Mouse (Mus musculus) heart, embryonic 11.5 days (tissue): ENCODE measurements around the gene Gm853. TPM values are rescaled to one million over a fixed set of nuclear protein-coding genes. Genes with fewer than 3 reads are reported as not detected.

Experiments used
- ATAC-seq: fragments of 200-750 bp; cut with Nextera tagmentation; replicated peaks from 2 replicates; pipeline ENCODE4 v1.8.0; 2017; ENCODE audit warnings: moderate library complexity; ENCODE audit not compliant: insufficient number of reproducible peaks, low FRiP score, low TSS enrichment
- H3K27ac ChIP-seq: fragments of 300-500 bp; sonication (generic); 2 replicates; pipeline ENCODE4 v1.5.1; 2014; ENCODE audit warnings: mild to moderate bottlenecking, low read depth, low read length
- H3K27me3 ChIP-seq: fragments of 300-500 bp; sonication (generic); 2 replicates; pipeline ENCODE4 v1.6.1; 2014; ENCODE audit warnings: mild to moderate bottlenecking, low read length, mixed read lengths; ENCODE audit not compliant: control insufficient read depth, insufficient read depth
- H3K36me3 ChIP-seq: fragments of 300-500 bp; sonication (generic); 2 replicates; pipeline ENCODE4 v1.6.1; 2014; ENCODE audit warnings: mild to moderate bottlenecking, low read length, moderate library complexity, mixed read lengths; ENCODE audit not compliant: control insufficient read depth, insufficient read depth
- H3K4me1 ChIP-seq: fragments of 300-500 bp; sonication (generic); 2 replicates; pipeline ENCODE4 v1.6.1; 2014; ENCODE audit warnings: low read length; ENCODE audit not compliant: control insufficient read depth, insufficient read depth
- H3K4me2 ChIP-seq: fragments of 300-500 bp; sonication (generic); 2 replicates; pipeline ENCODE4 v1.6.1; 2014; ENCODE audit warnings: mild to moderate bottlenecking, moderate library complexity
- H3K4me3 ChIP-seq: fragments of 300-500 bp; sonication (generic); 2 replicates; pipeline ENCODE4 v1.5.1; 2014; ENCODE audit warnings: low read depth, low read length
- H3K9ac ChIP-seq: fragments of 300-500 bp; sonication (generic); 2 replicates; pipeline ENCODE4 v1.6.1; 2014; ENCODE audit warnings: mild to moderate bottlenecking, low read depth, low read length, moderate library complexity
- H3K9me3 ChIP-seq: fragments of 300-500 bp; sonication (generic); replicated peaks from 2 replicates; pipeline ENCODE4 v1.6.1; 2016; ENCODE audit warnings: low read length; ENCODE audit not compliant: control insufficient read depth
- WGBS: fragments of 180-500 bp; shearing (Covaris S2); extraction: QIAGEN DNeasy Blood & Tissue Kit; methylation state at CpG from one replicate; pipeline ENCODE4 v1.1.7; 2014; ENCODE audit not compliant: insufficient replicate concordance; 5-methylcytosine and 5-hydroxymethylcytosine counted together
- polyA plus RNA-seq: library from polyadenylated mRNA; unstranded; fragments of >200 nt; fragmentation: Nextera tagmentation; extraction: Ambion mirVana; gene quantifications from 2 replicates; pipeline ENCODE4 v1.2.1, GENCODE M21; 2014

The Gm853 gene
- polyA plus RNA-seq, 1 experiment from 2014 or later: not detected

DNA sequence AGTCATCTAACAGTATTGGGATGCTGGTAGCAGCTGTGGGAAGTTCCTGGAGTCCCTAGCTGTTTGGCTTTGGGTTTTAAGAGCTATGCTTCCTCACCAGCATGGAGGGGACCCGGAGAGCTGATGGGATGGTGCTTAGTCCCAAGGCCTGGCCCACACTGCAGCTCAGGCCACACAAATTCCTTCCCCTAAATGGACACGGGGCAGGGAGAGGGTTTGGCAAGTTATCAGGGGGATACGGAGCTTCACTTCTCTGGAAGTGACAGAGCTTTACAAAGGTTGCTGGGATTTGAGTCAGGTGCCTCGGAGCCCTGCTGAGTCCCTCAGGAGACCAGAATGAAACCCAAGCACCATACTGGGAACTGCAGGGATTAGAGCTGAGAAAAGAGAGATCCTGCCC lies 60.9 kb downstream of the Gm853 start:
- Histone ChIP-seq H3K36me3 (no peaks in the 10 kb centered on the region), H3K27ac (no peak overlapping the region), H3K4me3 (no peak overlapping the region), H3K9me3 (no peaks in the 10 kb centered on the region), H3K27me3 (peaks cover 2% of the 10 kb centered on the region; the same call in 1 of the 2 replicates), H3K4me2 (no peak overlapping the region), H3K9ac (no peak overlapping the region), H3K4me1 (peaks cover 24% of the 10 kb centered on the region)
- WGBS: 32% methylated on average over 4 of the region's 4 CpGs
- ATAC-seq: no peak

Other genes with a start within 250 kb of the Gm853 start
- 2.5 TPM in 2 replicates for gene Adgrb2, start 237.5 kb downstream of the Gm853 start, polyA plus RNA-seq
- gene Col16a1, start 174.6 kb downstream of the Gm853 start, polyA plus RNA-seq: 15.4 and 15.9 TPM in 2 replicates
- gene Pef1, start 119.8 kb downstream of the Gm853 start, polyA plus RNA-seq: 58.0 and 65.2 TPM in 2 replicates
- gene Hcrtr1, start 83.0 kb downstream of the Gm853 start, polyA plus RNA-seq: 0.07 and 0.20 TPM in 2 replicates
- gene Tinagl1, start 47.3 kb downstream of the Gm853 start, polyA plus RNA-seq: 31.0 and 33.9 TPM in 2 replicates
- 10.8 and 11.6 TPM in 2 replicates for gene Serinc2, start 56.8 kb upstream of the Gm853 start, polyA plus RNA-seq
- 514 and 562 TPM in 2 replicates for gene Fabp3, start 86.2 kb upstream of the Gm853 start, polyA plus RNA-seq
- gene Gm10570, start 86.3 kb upstream of the Gm853 start, polyA plus RNA-seq: 0.82 TPM in 1 of 2 replicates, not detected in the other
- gene Zcchc17, start 137.5 kb upstream of the Gm853 start, polyA plus RNA-seq: 50.9 and 56.5 TPM in 2 replicates
- gene Snrnp40, start 137.7 kb upstream of the Gm853 start, polyA plus RNA-seq: 87.0 and 94.0 TPM in 2 replicates